Mouse (Mus musculus): ENCODE measurements around the gene Cpsf6. TPM values are rescaled to one million over a fixed set of nuclear protein-coding genes. Genes with fewer than 3 reads are reported as not detected.
A peak's percentile ranks its signal among the peaks of the same experiment; 100 is the strongest.

Gene Cpsf6
- polyA plus RNA-seq, 1 experiment from 2014 or later = 165 TPM

DNA sequence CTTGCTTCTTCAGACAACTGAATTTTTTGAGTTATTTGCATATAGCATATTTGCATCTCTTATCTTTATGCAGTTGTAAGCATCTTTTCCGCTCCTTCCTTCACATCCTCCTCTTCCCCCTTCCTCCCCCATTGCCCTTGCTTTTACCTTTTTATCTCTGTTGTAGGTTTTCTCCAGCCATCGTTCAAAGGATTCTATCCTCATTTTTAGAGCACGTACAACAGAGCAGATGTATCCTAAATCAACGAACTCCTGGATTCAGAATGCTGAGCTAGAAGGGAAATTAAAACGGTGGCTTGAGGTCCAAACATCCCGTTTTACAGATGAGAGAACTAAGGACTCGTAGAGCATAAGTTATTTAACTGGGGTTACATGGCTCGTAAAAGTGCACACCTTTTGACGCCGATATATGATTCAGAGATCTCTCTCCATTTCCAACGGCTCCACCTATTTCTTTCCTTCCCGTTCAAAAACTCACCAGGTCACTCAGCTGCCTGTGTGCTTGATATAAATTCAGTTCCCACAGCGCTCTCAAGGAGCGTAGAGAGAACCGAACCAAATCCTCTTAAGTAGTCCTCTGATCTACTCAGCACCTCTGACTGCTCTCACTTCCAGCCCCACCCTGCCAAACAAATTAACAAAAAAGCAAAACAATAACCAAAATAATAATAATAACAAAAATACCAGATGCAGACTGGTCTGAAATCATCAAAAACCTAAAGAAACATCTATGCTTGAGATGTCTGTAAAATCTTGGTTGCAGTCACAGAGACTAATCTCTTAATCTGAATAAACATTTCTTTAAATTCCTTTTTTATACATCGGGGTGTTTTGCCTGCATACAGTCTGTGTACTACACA lies 2.2 kb downstream of the Cpsf6 start:
- peak overlapping the region; percentile 68 for H3K4me2 ChIP-seq
- H3K36me3 ChIP-seq = no peaks in the 10 kb centered on the region
- peaks cover 11% of the 10 kb centered on the region for H3K4me1 ChIP-seq
- H3K4me3 ChIP-seq = peak overlapping the region; percentile 97
- 16% methylated on average over 16 of the region's 16 CpGs for WGBS
- H3K27ac ChIP-seq = peak overlapping the region; percentile 16; the same call in 1 of the 2 replicates
- no peaks in the 10 kb centered on the region for H3K27me3 ChIP-seq
- ATAC-seq (ENCODE audit: borderline replicate concordance, extremely low read depth, low FRiP score, low TSS enrichment) = no peak
- no peaks in the 10 kb centered on the region for H3K9me3 ChIP-seq
- H3K9ac ChIP-seq = peak overlapping the region; percentile 99

DNA sequence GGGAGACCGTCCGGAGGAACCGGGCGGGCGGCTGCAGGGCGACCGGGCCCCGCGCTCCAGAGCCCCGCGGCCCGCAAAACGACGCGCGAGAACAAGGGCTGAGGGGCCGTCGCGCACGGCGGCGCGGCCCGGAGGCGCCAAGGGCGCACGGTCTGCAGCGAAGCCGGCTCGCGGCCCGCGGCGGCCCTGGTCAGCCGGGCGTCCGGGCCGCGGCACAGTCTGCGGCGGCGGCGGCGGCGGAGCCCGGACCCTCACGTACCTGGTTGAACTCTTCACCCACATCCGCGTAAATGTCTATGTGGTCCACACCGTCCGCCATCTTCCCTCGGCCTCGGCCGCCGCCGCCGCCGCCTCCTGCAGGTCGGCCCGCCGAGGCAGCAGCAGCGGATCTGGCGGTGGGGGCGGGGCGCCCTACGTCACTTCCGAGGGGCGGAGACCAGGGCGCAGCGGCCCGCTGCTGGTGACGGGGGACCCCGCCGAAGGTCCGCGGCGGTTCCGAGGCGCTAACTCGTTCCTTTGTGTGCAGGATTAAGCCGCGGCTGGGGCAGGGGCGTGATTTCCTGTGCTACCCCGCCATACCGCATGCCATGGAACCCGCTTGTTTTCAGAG lies 3.1 kb downstream of the Cpsf6 start:
- Histone ChIP-seq H3K27me3 (no peaks in the 10 kb centered on the region), H3K9ac (peak overlapping the region; percentile 99), H3K4me1 (peaks cover 11% of the 10 kb centered on the region), H3K9me3 (no peaks in the 10 kb centered on the region), H3K27ac (peak overlapping the region; percentile 94), H3K4me2 (peak overlapping the region; percentile 68), H3K4me3 (peak overlapping the region; percentile 97), H3K36me3 (no peaks in the 10 kb centered on the region)
- peak; percentile 97 for ATAC-seq (ENCODE audit: borderline replicate concordance, extremely low read depth, low FRiP score, low TSS enrichment)
- WGBS = under 1% methylated on average over 63 of the region's 86 CpGs

DNA sequence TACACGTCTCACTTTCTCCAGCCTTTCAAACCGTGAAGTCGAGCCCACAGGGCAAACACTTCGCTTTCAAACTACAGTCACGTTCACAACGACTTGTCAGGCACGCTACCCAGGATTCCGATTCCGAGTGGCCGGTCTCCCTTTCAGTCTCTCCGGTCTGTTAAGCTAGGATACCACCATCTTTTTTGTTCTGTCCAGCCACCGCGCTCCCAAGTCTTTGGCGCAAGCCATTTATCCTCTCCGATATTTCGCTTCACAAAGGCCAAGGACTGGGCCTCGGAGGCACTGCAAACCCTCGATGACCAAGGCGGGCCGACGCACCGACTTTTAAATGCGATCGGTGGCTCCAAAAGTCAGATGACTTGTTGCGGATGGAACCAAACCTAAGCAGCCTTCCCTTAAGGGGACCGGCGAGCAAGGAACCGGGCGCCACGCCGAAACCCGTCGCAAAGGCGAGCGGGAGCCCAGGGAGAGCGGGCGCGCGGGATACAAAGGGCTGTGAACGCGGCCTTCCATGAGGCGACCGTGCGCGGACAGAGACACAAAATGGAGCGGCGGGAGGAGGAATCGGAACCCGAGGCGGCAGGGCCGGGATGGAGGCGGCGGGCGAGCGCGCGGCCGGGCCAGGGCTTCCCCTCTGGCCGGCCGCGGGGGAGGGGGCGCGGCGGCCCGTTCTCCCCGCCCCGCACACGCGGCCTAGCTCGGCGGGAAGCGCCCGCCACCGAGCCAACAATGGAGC lies 3.8 kb downstream of the Cpsf6 start:
- Histone ChIP-seq H3K27me3 (no peaks in the 10 kb centered on the region), H3K4me1 (peaks cover 11% of the 10 kb centered on the region), H3K4me2 (peak overlapping the region; percentile 54), H3K9me3 (no peaks in the 10 kb centered on the region), H3K9ac (peak overlapping the region; percentile 99), H3K4me3 (peak overlapping the region; percentile 97), H3K36me3 (no peaks in the 10 kb centered on the region), H3K27ac (peak overlapping the region; percentile 94)
- WGBS = under 1% methylated on average over 65 of the region's 74 CpGs
- peak; percentile 72 for ATAC-seq (ENCODE audit: borderline replicate concordance, extremely low read depth, low FRiP score, low TSS enrichment)

DNA sequence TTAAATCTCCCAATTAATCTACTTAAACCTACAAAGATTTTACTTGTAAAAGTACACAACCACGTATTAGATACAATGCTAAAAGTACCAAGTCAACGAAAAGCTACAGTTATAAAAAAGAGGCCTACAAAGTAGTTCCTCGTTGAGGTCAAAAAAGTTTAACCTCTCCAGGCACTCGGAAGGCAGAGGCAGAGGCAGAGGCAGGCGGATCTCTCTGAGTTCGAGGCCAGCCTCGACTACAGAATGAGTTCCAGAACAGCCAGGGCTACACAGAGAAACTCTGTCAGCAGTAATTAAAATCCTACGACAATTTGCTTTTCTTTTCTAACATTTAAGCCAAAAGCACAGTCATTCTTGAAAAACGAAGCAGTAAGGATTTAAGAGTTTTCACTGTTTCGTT lies 4.7 kb downstream of the Cpsf6 start:
- 11% methylated on average over 10 of the region's 10 CpGs for WGBS
- Histone ChIP-seq H3K27ac (no peak overlapping the region), H3K9ac (peak overlapping the region; percentile 99)

DNA sequence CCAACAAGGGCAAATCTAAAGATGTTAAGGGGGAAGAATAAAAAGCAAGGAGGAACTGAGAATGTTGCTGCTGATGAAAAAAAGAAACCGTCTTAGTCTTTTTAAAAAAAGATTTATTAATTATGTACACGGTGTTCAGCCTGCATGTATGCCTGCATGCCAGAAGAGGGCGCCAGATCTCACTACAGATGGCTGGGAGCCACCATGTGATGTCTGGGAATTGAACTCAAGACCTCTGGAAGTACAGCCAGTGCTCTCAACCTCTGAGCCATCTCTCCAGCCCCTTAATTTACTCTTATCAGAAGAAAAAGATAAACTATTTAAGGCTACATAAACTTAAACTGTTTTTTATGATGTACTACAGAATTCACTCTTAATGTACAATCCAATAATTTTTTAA lies 16.7 kb downstream of the Cpsf6 start:
- no peaks in the 10 kb centered on the region for H3K27me3 ChIP-seq
- H3K4me2 ChIP-seq = no peak overlapping the region
- peaks cover 62% of the 10 kb centered on the region for H3K36me3 ChIP-seq
- no peaks in the 10 kb centered on the region for H3K9me3 ChIP-seq
- no peak overlapping the region for H3K4me3 ChIP-seq
- no peak overlapping the region for H3K27ac ChIP-seq
- no peak for ATAC-seq (ENCODE audit: borderline replicate concordance, extremely low read depth, low FRiP score, low TSS enrichment)
- 24% methylated on average over 3 of the region's 3 CpGs for WGBS
- no peaks in the 10 kb centered on the region for H3K4me1 ChIP-seq
- H3K9ac ChIP-seq = no peak overlapping the region

More for the DNA sequence above, 4.7 kb downstream of the Cpsf6 start:
- no peaks in the 10 kb centered on the region for H3K27me3 ChIP-seq
- peaks cover 11% of the 10 kb centered on the region for H3K4me1 ChIP-seq
- H3K9me3 ChIP-seq = no peaks in the 10 kb centered on the region
- no peaks in the 10 kb centered on the region for H3K36me3 ChIP-seq
- H3K4me3 ChIP-seq = peak overlapping the region; percentile 97
- no peak for ATAC-seq (ENCODE audit: borderline replicate concordance, extremely low read depth, low FRiP score, low TSS enrichment)
- H3K4me2 ChIP-seq = peak overlapping the region; percentile 54

DNA sequence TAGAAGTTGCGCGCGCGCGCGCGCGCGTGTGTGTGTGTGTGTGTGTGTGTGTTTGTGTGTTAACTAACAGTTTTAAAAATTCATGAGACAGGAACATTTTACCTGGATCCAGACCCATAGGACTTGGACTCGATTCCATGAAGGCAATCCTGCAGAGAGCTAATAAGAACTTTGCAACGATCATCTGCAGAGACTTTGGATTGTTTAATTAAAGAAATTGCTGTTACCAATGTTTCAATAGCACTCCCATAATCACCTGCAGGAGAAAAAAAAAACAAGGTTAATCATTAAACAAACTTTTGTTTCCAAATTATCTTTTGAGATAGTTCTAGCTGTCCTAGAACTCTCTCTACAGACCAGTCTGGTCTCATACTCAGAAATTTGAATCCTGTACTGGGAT lies 20.9 kb downstream of the Cpsf6 start:
- Histone ChIP-seq H3K27me3 (no peaks in the 10 kb centered on the region), H3K9ac (no peak overlapping the region), H3K4me3 (no peak overlapping the region), H3K9me3 (no peaks in the 10 kb centered on the region), H3K4me2 (no peak overlapping the region), H3K4me1 (no peaks in the 10 kb centered on the region), H3K27ac (no peak overlapping the region), H3K36me3 (peaks cover 63% of the 10 kb centered on the region)
- ATAC-seq (ENCODE audit: borderline replicate concordance, extremely low read depth, low FRiP score, low TSS enrichment) = no peak
- WGBS = 87% methylated on average over 11 of the region's 11 CpGs

DNA sequence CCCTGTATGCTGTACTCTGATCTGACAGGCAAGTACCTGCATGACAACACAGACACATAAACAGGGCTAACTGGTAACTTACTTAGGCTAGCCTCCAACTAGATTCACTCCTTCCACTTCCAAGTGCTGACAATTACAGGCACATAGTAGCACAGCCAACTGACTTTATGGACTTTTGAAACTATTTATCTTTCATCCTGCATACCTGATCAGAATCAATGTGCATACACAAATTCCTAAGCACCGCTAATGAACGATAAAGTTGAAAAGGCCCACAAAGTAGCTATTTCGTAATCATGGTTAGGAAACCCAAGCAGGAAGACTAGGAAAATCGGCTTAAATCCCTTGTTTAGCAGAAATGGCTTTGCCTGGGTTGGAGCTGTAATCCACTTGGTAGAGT lies 36.8 kb downstream of the Cpsf6 start:
- Histone ChIP-seq H3K36me3 (no peaks in the 10 kb centered on the region; the same call in 1 of the 2 replicates), H3K27me3 (no peaks in the 10 kb centered on the region), H3K9me3 (no peaks in the 10 kb centered on the region), H3K9ac (no peak overlapping the region), H3K4me2 (no peak overlapping the region), H3K4me3 (no peak overlapping the region), H3K27ac (no peak overlapping the region), H3K4me1 (no peaks in the 10 kb centered on the region)
- 82% methylated on average over 4 of the region's 4 CpGs for WGBS
- ATAC-seq (ENCODE audit: borderline replicate concordance, extremely low read depth, low FRiP score, low TSS enrichment) = no peak

DNA sequence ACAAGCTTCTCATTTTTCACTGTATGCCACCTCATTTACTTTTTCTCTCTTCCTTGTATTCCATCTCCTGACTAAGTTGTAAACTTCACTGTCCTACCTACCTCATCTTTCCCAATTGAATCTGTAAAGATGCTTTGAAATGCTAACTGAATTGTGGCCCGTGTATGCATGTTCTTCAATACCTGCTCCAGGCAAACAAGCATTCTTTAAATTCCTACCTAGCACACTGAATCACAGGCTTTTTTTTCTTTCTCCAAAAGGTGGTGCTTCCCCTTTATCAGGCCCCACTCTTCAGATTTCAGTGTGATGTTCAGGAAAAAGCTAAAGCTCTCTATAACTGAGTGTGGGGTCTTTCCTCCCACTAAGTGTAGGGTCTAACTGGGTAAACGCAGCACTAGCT lies 37.4 kb downstream of the Cpsf6 start:
- Histone ChIP-seq H3K4me3 (no peak overlapping the region), H3K27ac (no peak overlapping the region), H3K36me3 (no peaks in the 10 kb centered on the region; the same call in 1 of the 2 replicates), H3K4me1 (no peaks in the 10 kb centered on the region), H3K4me2 (no peak overlapping the region), H3K9me3 (no peaks in the 10 kb centered on the region), H3K9ac (no peak overlapping the region), H3K27me3 (no peaks in the 10 kb centered on the region)
- 52% methylated on average over 2 of the region's 2 CpGs for WGBS
- ATAC-seq (ENCODE audit: borderline replicate concordance, extremely low read depth, low FRiP score, low TSS enrichment) = no peak

DNA sequence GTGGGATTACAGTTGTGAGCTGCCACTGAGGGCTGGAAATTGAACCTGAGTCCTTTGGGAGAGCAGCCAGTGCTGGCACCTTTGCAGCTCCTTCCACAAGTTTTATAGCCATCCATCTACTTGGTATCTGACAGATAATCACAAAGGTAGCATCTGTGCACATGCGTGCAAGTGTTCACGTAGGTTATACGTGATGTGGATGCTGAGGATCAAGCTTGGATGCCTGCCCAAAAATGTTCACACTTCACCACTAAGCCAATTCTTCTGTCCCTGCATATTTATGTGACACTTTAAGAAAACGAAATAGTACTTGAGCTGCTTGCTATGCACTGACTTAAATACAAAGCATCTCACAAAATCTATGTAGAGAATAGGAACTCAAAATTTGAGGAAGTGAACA lies 38.8 kb downstream of the Cpsf6 start:
- no peaks in the 10 kb centered on the region for H3K4me1 ChIP-seq
- ATAC-seq (ENCODE audit: borderline replicate concordance, extremely low read depth, low FRiP score, low TSS enrichment) = no peak
- H3K9ac ChIP-seq = no peak overlapping the region
- no peaks in the 10 kb centered on the region for H3K9me3 ChIP-seq
- H3K36me3 ChIP-seq = no peaks in the 10 kb centered on the region; the same call in 1 of the 2 replicates
- no peak overlapping the region for H3K4me3 ChIP-seq
- H3K4me2 ChIP-seq = no peak overlapping the region
- H3K27me3 ChIP-seq = no peaks in the 10 kb centered on the region
- no peak overlapping the region for H3K27ac ChIP-seq
- whole genome bisulfite sequencing = 56% methylated on average over 4 of the region's 4 CpGs

DNA sequence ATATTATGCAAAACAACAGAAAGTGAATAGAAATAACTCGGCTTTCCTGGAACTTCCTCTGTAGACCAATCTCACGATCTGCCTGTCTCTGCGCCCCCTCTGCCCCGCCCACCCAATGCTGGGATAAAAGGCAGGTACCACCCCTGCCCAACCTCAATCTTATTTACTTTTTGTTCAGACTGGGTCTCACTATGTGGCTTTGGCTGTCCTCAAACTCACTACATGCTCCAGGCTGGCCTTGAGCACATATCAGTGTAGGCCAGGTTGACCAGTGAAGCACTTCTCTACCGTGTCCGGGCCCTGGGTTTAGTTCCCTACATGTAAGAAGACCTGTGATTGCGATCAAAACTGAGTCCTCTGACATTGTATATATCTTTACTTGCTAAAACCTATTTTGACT lies 40.6 kb downstream of the Cpsf6 start:
- Histone ChIP-seq H3K27me3 (no peaks in the 10 kb centered on the region), H3K27ac (no peak overlapping the region), H3K4me1 (no peaks in the 10 kb centered on the region), H3K4me3 (no peak overlapping the region), H3K9ac (no peak overlapping the region), H3K9me3 (no peaks in the 10 kb centered on the region), H3K4me2 (no peak overlapping the region), H3K36me3 (no peaks in the 10 kb centered on the region; the same call in 1 of the 2 replicates)
- no peak for ATAC-seq (ENCODE audit: borderline replicate concordance, extremely low read depth, low FRiP score, low TSS enrichment)
- WGBS = 75% methylated on average over 7 of the region's 7 CpGs

DNA sequence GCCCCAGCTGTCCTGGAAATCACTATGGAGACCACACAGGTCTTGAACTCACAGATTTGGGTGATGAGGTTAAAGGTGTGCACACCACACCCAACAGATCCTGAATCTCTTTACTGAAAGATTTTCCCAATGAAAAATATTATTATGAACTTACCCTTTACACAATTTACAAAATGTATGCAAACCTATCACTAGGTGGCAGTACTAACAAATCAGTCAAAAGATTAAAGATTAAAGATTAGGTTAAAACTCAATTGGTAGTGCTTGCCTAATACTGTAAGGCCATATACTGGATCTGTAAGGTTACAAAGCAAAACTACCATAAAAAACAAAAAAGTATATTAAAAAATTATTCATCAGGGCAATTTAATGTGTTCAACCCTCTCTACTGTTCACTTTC lies 41.9 kb downstream of the Cpsf6 start:
- Histone ChIP-seq H3K4me3 (no peak overlapping the region), H3K36me3 (no peaks in the 10 kb centered on the region; the same call in 1 of the 2 replicates), H3K27me3 (no peaks in the 10 kb centered on the region), H3K9ac (no peak overlapping the region), H3K27ac (no peak overlapping the region), H3K9me3 (no peaks in the 10 kb centered on the region), H3K4me1 (no peaks in the 10 kb centered on the region), H3K4me2 (no peak overlapping the region)
- no peak for ATAC-seq (ENCODE audit: borderline replicate concordance, extremely low read depth, low FRiP score, low TSS enrichment)

DNA sequence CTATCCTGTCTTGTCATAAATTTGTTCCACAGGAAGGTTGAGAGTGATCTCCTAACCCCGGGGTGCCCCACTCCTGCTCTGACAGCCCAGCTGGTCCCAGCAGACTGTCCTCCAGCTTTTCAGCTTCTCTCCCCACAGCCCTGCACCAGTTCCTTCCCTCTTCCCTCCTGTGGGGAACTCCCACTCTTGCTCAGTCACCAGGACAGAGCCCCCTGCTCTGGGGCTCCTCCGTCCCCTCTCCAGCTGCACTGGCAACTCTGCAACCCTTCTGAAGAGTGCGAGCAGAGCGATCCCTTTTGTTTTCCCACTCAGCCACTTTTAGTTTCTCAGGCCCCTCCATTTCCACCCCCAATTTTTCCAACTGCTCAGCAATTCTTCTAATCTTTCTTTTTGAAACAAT lies 44.2 kb downstream of the Cpsf6 start:
- H3K9ac ChIP-seq = no peak overlapping the region
- no peak overlapping the region for H3K4me3 ChIP-seq
- WGBS = 17% methylated on average over 4 of the region's 4 CpGs
- no peaks in the 10 kb centered on the region for H3K27me3 ChIP-seq
- H3K4me2 ChIP-seq = no peak overlapping the region
- H3K27ac ChIP-seq = no peak overlapping the region
- ATAC-seq (ENCODE audit: borderline replicate concordance, extremely low read depth, low FRiP score, low TSS enrichment) = peak; percentile 76; the same call in 1 of the 2 replicates
- no peaks in the 10 kb centered on the region for H3K4me1 ChIP-seq
- H3K36me3 ChIP-seq = no peaks in the 10 kb centered on the region
- H3K9me3 ChIP-seq = no peaks in the 10 kb centered on the region

Data from lung, embryonic 15.5 days (tissue).